Mouse (Mus musculus) CH12F3 (cell line): ENCODE results near the gene Gpx2.

Source experiments
- in situ Hi-C: fragments of 300-500 bp; cut with MboI; formaldehyde crosslinking; loops from 2 replicates; pipeline ENCODE4 v1.14.3; 2020; ENCODE audit warnings: low sequenced_read_pairs

The Gpx2 gene

DNA sequence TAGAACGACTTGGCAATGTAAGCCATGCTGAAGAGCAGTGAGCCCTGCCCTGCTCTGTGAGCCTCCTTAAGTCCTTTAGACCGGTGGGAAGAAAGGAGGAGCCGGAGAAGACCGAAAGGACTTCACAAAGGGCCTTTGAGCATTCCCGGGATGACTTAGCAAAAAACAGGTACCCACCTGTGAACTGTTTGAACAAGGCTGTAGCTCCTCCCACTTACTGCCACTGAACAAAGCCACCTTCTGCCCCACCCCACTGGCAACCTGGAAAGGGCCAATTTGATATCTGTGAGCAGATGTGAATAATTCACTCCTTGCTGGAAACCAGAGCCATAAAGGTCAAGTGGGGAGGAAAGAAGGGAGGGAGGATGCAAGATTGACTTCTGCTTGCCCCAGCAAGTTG is at the start of gene Gpx2:
Gene Gpx2, minus strand, starts transcription at position 205 of the 400 bp plus-strand sequence.
- in situ Hi-C loops, result no loop called here

DNA sequence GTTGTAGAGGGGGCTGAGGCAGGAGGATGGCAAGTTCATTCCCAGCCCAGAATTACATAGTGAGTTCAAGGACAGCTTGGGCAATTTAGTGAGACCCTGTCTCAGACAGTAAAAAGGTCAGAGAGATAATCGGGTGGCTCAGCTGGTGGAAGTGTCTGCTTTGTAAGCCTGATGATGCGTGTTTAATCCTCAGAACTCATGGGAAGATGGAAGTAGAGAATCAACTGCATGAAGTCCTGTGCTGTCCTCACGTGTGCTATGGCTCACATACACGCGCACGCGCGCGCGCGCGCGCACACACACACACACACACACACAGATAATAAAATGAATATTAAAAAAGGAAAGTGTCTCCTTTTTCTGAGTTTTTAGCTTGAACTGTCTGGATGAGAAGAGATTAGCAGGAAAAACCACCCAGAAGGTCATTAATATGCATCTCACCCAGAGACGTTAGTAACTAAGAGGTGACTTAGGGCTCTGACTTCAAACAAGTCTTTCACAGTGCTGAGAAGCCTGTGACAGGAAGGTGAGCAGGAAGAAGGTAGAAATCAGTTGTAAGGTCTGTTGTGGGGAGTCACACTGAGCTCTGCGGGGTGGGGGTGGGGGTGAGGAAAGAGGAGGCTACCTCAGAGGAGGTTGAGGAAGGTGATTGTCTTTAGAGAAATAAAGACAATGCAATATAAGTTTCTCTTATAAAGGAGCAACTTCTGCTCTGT is 49.1 kb upstream of the Gpx2 start:
- in situ Hi-C loops, result no loop called here

DNA sequence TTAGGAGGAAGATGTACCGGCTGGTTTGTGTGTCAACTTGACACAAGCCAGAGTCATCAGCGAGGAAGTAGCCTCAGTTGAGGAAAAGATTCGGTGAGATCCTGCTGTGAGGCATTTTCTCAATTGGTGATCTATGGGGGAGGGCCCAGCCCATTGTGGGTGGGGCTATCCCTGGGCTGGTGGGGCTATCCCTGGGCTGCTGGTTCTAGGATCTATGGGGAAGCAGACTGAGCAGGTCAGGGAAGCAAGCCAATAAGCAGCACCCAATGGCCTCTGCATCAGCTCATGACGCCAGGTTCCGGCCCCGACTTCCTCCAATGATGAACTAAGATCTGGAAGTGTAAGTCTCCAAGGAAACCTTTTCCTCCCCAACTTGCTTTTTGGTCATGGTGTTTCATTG is 44.7 kb upstream of the Gpx2 start:
- in situ Hi-C loops, result no loop called here

DNA sequence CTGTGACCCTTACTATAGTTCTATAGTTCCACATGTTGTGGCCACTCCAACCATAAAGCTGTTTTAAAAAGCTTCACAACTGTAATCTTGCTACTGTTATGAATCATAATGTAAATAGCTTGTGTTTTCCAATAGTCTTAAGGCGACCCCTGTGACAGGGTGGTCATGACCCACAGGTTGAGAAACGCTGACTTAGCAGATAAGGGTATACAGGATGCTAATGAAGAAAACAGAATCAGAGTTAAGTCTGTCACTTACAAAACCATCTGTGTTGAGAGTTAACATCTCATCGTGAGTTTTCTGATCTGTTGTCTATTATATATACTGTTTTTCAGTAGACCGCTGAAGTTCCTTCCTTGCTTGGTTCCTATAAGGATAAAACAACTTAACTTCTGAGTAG is 43.9 kb upstream of the Gpx2 start:
- in situ Hi-C loops, result no loop called here

DNA sequence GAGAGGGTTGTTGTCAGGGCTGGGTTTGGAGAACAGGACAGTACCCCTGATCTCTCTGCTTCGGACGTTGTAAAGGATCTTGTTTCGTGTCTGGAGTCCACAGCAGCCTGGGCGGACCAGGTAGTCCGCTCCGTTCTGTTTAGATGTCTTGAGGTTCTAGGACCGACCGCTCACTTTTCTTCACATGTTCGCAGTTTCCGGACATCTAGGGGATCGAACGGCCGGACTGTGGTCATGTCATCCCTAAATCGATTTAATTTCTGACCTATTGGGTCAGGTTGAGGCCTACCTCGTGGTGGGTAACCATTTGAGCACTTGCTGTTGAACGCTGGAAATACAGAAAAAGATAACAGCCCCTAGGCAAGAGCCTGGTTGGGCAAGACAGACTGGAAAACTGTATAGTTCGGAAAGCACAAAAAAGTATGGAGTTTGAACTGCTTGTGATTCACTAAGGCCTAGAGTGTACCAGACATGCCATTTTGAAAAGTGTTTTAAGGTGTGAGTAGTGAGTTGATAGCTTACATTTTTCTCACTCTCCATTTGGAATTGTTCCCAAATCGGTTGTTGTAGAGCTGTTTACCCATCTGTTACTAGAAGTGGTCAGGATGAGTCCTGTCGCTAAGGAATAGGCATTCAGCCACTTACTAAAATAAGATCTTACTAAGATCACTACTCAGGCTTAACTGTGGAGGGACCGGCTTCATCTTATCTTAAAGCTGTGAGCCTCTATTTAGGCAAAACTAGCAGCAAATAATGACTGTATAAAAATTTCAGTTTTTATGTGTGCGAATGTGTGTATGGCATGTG is 42.7 kb upstream of the Gpx2 start:
- in situ Hi-C loops, result no loop called here

DNA sequence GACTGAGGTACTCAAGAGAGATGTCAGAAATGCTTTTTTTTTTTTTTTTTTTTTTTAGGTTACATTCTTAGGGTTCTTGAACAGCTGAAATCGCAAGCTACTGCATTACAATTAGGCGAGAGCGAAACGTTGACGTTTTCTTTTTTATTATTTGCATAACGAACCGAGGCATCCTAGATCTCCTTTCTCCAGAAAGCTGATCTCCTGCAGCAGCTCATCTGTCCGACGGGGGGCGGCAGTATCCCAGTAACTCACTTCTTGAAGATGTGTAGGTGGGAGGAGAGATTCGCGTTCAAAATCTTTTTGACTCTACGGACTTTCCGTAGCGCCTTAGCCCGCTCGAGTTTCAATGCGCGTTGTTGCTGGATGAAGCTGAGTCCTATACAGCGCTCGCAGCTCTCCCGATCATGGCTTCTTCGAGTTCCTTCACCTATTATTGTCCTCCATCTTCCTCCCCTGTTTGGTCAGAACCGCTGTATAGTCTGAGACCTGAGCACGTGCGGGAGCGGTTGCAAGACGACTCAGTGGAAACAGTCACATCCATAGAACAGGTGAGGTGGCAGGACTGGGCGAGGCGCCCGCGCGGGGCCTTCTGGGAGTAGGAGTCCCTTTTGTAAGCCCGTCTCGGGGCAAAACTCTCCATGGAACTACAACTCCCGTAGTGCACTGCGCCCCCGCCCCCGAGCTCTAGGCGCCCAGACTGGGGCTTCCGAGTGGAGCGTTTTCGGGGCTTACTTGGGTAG is 41.9 kb upstream of the Gpx2 start:
- in situ Hi-C loops, result no loop called here

DNA sequence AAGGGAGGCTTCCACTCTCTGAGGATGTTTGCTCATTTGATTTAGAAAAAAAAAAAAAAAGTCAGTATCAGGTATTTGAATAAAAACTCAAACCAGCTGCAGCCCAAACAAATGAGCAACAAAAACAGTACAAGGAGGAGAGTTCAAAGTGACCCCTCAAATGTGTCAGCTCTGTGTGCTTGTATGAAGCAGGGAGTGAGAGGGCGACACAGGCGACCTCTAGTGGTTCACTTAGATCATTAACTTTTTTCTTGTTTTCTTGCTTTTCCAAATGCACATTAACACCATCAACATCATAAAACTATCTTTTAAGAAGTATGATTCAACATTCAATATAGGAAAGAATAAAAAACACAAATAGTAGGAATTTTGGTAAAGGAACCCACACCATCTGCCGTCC is 37.4 kb upstream of the Gpx2 start:
- in situ Hi-C loops, result no loop called here

DNA sequence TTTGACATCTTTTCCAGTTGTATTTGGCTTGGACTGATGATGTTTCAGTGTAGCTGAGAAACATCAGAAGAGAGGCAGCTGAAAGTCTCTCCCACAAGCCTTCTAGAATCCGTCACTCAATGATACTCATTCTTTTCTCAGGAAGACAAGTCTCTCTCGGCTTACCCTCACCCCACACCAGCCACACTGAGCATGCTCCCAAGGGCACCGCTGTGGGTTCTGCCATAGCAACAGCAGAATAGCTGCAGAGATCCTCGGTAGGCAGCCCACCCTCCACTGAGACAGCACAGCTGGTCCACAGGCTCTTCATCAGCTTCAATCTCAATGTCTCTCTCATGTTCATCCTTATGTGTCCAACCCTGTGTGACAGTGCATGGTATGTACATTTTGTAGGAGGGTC is 29.9 kb upstream of the Gpx2 start:
- in situ Hi-C loops, result no loop called here

DNA sequence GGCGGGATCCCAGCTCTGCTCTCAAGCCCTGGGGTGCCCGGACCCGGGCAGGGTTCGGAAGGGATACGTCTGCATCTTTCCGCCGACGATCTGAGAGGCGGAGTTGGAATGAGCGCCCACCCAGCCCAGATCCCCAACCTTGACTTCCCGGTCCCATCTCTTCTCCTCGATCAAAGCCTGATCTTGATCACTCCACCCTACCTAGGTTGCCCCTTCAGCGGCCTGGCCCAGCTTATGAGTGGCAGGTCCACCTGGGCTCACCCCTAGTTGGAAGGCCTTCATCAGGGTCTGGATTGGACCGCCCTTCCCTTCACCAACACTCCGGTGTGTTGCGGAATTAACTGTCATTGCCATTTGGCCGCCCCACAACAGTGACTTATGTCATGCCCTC is 27.3 kb upstream of the Gpx2 start, which contains the start of gene Rab15:
Gene Rab15, minus strand, starts transcription at position 258 of the 391 bp plus-strand sequence.
- in situ Hi-C loops, result no loop called here

DNA sequence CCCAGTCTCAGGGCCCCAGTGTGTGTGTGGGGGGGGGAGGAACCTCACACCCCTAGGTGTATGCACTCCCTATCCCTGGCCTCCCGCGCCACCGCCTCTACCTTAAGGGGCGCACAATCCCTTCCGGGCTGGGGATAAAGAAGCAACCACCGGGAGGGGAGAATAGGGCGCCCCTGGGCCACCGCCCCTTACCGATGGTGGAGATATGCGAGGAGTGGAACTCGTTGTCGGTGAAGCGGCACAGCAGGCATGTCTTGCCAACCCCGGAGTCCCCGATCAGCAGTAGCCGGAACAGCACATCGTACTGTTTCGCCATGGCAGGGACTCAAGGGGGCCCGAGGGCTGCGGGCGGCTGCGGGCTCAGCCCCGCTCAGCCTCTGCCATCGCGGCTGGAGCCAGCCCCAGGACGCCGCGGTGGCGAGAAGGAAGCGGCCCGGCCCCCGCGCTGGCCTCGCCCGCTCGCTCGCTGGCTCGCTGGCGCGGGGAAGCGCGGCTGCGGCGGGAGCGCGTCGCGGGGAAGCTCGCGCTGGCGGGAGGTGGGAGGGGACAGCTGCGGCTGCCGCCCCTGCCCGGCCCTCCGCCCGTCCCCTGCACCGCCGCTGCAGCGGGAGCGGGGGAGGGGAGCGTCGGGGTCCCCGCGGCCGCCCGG is 26.8 kb upstream of the Gpx2 start:
- in situ Hi-C loops, result no loop called here

DNA sequence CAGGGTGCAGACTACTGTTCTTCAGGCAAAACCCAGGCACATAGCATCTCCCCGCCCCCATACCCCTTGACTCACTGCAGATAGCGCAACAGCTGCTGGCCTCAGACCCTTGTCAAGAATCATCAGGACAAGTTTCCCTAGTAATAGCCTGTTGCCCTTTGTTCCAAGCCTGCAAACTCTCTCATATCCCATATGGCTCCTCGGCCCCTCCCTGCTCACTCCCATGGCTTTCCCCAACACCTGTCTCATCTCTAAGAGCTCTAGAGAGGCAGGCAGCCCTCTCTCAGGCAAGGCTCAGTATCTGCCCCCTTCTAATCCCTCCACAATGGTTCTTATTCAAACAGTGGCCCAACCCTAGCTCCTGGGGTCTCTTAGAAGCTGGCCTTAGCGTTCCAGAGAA is 25.3 kb upstream of the Gpx2 start:
- in situ Hi-C loops, result no loop called here

DNA sequence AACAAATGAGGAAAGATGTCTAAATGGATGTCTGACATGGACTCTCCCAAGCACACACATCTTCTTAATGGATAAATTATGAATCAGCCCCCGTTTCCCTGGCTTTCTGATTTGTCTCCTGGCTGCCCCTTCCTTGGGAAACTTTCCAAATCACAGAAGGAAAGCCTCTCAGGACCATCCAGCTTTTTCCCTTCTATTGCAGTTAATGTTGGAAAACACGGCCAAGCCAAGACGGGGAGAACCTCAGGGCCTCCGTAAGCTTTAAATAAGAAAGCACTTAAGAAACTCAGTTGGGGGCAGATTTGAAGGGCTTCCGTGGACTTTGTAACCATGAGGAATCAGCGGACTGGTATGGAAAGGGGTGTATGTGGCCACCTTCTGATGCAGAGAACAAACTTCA is 24.5 kb upstream of the Gpx2 start:
- in situ Hi-C loops, result no loop called here

DNA sequence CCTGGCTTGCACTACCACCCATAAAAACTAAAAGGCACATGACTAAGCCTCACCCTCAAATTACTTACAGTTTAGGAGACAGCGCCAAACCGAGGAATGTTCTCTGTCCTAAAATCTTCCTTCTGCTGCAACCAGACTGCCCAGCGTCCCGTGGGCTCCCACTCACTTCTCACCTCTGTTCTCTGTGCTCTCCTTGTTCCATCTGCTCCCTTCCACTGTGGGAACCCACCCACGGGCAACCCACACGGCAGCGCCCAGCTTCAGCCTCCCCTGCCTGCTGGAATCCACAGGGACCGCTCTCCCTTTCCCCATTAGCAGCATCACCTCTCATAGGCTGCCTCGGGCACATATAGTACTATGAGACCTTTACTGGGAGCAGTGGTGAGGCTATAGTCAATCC is 23.6 kb upstream of the Gpx2 start:
- in situ Hi-C loops, result no loop called here

DNA sequence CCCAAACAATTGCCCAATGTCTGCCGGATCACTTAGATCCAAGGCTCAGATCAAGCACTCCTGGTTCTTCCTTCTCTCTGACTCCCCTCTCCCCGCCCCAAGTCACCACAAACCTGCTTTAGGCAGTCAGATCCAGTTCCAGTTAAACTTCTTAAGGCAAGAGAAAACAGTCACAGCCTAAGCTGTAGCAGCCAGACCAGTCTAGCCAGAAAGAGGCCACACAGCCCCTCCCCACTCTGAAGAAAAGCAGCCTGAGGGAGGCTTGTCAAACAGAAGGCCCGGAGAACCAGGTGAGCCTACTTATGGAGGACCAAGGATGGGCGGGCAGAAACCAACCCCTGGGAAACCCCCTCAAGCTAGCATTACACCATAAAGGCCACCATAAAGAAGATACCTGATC is 22.8 kb upstream of the Gpx2 start:
- in situ Hi-C loops, result no loop called here

DNA sequence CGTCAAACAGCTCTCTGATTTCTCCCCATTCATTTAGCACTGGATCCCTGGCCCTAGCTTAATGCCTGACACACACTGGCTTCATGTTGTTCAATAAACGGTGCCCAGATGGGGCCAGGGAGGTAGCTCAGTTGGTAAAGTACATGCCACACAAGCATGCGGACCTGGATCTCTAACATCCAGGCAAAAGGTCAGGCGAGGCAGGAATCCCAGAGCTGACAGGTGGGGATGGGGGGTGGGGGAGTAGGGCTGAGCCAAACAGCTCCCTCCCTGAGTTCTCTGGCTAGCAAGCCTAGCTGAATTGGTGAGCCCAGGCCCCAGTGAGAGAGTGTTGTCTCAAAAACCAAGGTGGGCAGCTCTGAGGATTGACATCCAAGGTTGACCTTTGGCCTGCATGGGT is 21.8 kb upstream of the Gpx2 start:
- in situ Hi-C loops, result no loop called here

DNA sequence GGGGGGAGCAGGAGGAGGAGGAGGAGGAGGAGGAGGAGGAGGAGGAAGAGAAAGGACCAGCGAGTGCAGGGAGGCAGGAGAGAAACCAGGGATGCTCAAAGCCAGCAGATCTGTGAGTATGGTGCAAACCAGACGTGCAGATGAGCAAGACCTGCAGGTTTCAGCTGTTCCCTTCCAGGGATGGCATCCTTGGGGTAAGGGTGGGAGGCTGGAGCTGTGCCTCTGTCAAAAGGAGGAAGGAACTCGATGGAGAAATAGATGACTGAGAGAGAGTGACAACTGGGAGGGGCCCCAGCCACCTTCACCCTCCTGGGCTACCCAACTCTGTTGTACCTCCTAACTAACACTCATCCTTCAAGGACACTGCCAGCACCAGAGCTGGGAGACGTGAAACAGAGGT is 21.4 kb upstream of the Gpx2 start:
- in situ Hi-C loops, result no loop called here

DNA sequence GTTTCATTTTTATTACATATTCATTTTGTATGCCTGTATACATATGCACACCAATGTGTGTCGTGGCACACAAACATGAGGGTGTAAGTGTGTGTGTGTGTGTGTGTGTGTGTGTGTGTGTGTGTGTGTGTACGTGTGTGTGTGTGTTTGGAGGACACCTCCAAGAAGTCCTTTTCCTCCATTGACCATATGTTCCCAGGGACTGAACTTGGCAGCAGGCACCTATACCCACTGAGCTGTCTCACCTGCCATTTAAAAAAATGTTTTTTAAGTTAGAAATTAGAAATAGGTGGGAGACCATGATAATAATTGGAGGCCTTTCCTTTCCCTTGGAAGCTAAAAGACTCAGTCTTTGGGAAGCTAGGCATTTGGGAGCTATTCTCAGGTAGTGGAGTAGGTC is 18.8 kb upstream of the Gpx2 start:
- in situ Hi-C loops, result no loop called here

DNA sequence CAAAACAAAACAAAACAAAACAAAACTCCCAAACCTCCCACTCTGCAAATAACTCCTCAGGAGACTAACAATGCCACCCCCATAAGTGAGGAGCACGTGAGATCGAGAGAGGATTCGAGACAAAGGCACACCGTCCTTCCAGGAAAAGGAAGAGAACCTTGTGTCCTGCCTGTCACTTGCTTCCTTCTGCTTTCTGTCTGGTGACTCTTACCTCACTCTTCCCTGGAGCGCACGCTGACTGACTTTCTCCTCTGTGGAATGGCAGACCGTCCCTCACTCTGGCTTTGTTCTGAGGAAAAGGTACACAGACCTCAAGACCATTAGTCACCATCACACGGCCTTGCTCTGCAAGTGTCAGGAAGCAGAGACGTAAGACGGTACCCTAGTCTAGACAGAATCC is 18.2 kb upstream of the Gpx2 start:
- in situ Hi-C loops, result no loop called here

DNA sequence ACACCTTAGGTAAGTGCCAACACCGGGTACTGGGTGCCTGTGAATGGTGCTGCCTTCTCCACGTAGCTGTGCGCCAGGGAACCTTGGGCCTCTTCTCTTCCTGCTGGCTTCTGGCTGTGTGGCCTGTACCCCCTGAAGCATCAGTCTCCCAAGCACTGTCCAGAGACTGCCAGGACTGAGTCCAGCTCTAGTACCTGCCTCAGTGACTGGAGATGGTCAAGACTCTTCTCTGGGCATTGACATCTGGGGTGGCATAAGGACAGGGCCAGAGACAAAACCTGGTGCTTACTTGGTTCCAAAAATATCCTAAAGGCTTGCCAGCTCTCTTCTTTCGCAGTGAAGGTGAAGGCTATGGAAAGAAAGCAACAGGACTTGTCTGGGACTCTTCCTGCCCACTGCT is 15.7 kb upstream of the Gpx2 start:
- in situ Hi-C loops, result no loop called here

DNA sequence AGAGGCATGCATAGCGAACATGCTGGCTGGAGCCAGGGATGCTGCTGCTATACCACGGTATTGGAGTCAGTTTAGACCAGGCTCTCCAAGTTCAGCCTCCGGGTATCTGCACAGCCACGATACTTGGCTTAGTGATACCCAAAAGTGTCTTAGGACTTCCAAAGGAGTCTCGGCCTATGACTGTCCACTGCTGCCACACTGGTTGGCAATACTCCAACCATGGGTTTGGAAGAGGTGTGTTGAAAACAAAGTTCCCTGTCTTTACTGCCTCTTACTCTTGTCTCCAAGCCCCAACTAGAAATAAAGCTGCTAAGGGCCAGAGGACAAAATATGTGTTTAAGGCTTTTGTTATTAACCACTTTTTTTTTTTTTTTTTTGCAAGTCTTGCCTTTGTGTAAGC is 15.1 kb upstream of the Gpx2 start:
- in situ Hi-C loops, result no loop called here

DNA sequence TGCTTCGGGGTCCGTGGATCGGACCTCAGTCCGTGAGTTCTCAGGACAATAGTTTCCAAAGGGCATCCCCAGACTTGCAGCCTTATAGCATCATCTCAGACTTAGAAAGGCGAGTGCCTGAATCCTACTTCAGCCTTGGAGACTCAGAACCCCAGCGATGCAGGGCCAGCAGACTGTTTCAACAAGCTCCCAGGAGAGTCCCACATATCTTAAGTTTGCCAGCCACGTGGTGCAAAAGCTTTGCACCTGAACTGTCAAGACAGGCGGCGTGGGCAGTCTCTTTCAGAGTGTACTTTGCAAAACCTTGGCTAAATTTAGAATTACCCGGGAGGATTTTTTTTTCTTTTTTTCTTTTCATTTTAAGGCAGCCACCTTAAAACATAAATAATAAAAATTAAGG is 12.4 kb upstream of the Gpx2 start:
- in situ Hi-C loops, result no loop called here
